Comparison of ENCODE assay signal across 8 mouse cellular contexts in the genomic region with DNA sequence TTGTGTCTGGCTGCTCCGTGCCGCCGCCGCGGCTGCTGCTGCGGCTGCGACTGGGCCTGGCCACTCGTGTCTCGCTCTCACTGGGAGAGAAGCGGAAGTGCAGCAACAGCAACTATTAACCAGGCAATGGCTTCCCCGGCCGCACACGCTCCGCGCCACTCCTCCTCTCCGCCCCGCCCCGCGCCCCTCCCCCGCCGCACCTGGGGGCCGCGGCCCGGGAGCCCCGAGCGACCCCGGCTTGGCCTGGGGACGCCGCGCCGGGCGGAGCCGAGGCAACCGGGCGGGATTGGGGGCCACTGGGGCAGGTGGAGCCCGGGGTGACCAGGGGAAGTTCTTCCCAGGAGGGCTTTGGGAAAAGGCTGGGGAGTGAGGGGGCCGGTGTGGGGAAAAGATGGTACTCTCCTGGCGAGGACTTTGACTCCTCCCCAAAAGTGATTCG. TPM values are rescaled to one million over a fixed set of nuclear protein-coding genes. Genes with fewer than 3 reads are reported as not detected.
A peak's percentile ranks its signal among the peaks of the same experiment; 100 is the strongest.
DNase-seq lines count a peak whose midpoint lies in the region; ATAC-seq lines count a peak whose summit lies in the region.

A gene (minus strand): TSS at position 167 of the 439 bp plus-strand sequence.

- DNase-seq in Muller cell, postnatal 12 days (ENCODE audit: inconsistent ontology term) = peak; percentile 84
- peak; percentile 76 for DNase-seq in cerebellum, adult 9-11 months
- peak; percentile 53 to 58 for DNase-seq in frontal cortex, postnatal 25 days (ENCODE audit: low spot score in 2 of 2)
- peak; percentile 51 for DNase-seq in left cerebral cortex, adult 11 months (ENCODE audit: low spot score)
- peak; percentile 80 for DNase-seq in lung, postnatal 36 days
- DNase-seq in retina, embryonic 14.5 days (ENCODE audit: low spot score) = peak; percentile 80
- peak; percentile 82 to 87 for DNase-seq in thymus, postnatal 36 days

- peak within 1 kb of the TSS; percentile 84 for H3K4me3 ChIP-seq in hindbrain, embryonic 13.5 days

- H3K9ac ChIP-seq in hindbrain, embryonic 13.5 days = peak within 1 kb of the TSS; percentile 98

- peak within 1 kb of the TSS; percentile 91 for H3K27ac ChIP-seq in hindbrain, embryonic 13.5 days

- peak within 1 kb of the TSS; percentile 76 for H3K4me2 ChIP-seq in hindbrain, embryonic 13.5 days

- H3K36me3 ChIP-seq in hindbrain, embryonic 13.5 days = peaks cover 5% of the 10 kb centered on the region; the same call in 1 of the 2 replicates

- H3K4me1 ChIP-seq in hindbrain, embryonic 13.5 days (replicated peaks) = peaks cover 33% of the 10 kb centered on the region

- H3K27me3 ChIP-seq in hindbrain, embryonic 13.5 days = no peaks in the 10 kb centered on the region

- no peaks in the 10 kb centered on the region for H3K9me3 ChIP-seq in hindbrain, embryonic 13.5 days

- 1% methylated on average over 31 of the region's 39 CpGs for whole genome bisulfite sequencing in hindbrain, embryonic 13.5 days

- ATAC-seq in hindbrain, embryonic 13.5 days (ENCODE audit: low FRiP score) = peak; percentile 92

RNA-seq across cellular contexts. Expression of the gene that starts here (rescaled TPM):
- 225 and 228 TPM in 2 replicates for polyA plus RNA-seq in hindbrain, embryonic 13.5 days (2015; fragmentation: Nextera tagmentation; extraction: Ambion mirVana)

Comparison
In these comparisons a context has a peak if more than half of its experiments do, and no peak if none do; other contexts are left out.
1. Peak in every context shown above with its lines: DNase-seq, ATAC-seq, H3K4me3 ChIP-seq and H3K27ac ChIP-seq.